Mouse (Mus musculus) forebrain, postnatal 0 days (tissue): ENCODE data around the gene Ivd. TPM values are rescaled to one million over a fixed set of nuclear protein-coding genes. Genes with fewer than 3 reads are reported as not detected.

Source experiments
- ATAC-seq: fragments of 200-750 bp; cut with Nextera tagmentation; 2 replicates; pipeline ENCODE4 v1.8.0; 2017; ENCODE audit warnings: mild to moderate bottlenecking, moderate library complexity
- DNase-seq: peaks from one replicate; pipeline ENCODE4 v3.0.0-alpha.2; 2015
- H3K27ac ChIP-seq: fragments of 300-500 bp; sonication (generic); 2 replicates; pipeline ENCODE4 v1.5.1; 2014; ENCODE audit warnings: low read depth, mild to moderate bottlenecking, antibody characterized with exemption, low read length, moderate library complexity, mixed read lengths
- H3K27me3 ChIP-seq: fragments of 300-500 bp; sonication (generic); 2 replicates; pipeline ENCODE4 v1.6.1; 2014; ENCODE audit warnings: mild to moderate bottlenecking, low read length, mixed read lengths; ENCODE audit not compliant: insufficient read depth
- H3K36me3 ChIP-seq: fragments of 300-500 bp; sonication (generic); 2 replicates; pipeline ENCODE4 v1.6.1; 2014; ENCODE audit warnings: mild to moderate bottlenecking, moderate library complexity; ENCODE audit not compliant: insufficient read depth
- H3K4me1 ChIP-seq: fragments of 300-500 bp; sonication (generic); 2 replicates; pipeline ENCODE4 v1.6.1; 2014; ENCODE audit warnings: antibody characterized with exemption; ENCODE audit not compliant: insufficient read depth
- H3K4me2 ChIP-seq: fragments of 300-500 bp; sonication (generic); 2 replicates; pipeline ENCODE4 v1.6.1; 2014; ENCODE audit warnings: low read depth, mild to moderate bottlenecking, moderate library complexity
- H3K4me3 ChIP-seq: fragments of 300-500 bp; sonication (generic); 2 replicates; pipeline ENCODE4 v1.5.1; 2014; ENCODE audit warnings: low read depth, low read length, mixed read lengths
- H3K9ac ChIP-seq: fragments of 300-500 bp; sonication (generic); 2 replicates; pipeline ENCODE4 v1.6.1; 2014; ENCODE audit warnings: mild to moderate bottlenecking
- H3K9me3 ChIP-seq: fragments of 300-500 bp; sonication (generic); 2 replicates; pipeline ENCODE4 v1.6.1; 2016; ENCODE audit warnings: low read length
- CTCF ChIP-seq: sonication (generic); IDR thresholded peaks from 2 replicates; pipeline ENCODE4 v1.5.1; 2016; ENCODE audit warnings: antibody characterized with exemption, control low read depth, low read depth
- WGBS: fragments of 180-500 bp; shearing (Covaris S2); extraction: QIAGEN DNeasy Blood & Tissue Kit; methylation state at CpG from one replicate; pipeline ENCODE4 v1.1.7; 2014; 5-methylcytosine and 5-hydroxymethylcytosine counted together
- polyA plus RNA-seq: library from polyadenylated mRNA; unstranded; fragments of >200 nt; fragmentation: Nextera tagmentation; extraction: Ambion mirVana; gene quantifications from 2 replicates; pipeline ENCODE4 v1.2.1, GENCODE M21; 2015
- total RNA-seq: library from RNA; depleted of rRNA; stranded (reverse); fragments of >200 nt; gene quantifications from 2 replicates; pipeline ENCODE4 v1.2.3, GENCODE M21; 2014

Ivd gene
- total and polyA plus RNA-seq, 2 experiments from 2014 or later = 45.8 to 49.0 TPM

DNA sequence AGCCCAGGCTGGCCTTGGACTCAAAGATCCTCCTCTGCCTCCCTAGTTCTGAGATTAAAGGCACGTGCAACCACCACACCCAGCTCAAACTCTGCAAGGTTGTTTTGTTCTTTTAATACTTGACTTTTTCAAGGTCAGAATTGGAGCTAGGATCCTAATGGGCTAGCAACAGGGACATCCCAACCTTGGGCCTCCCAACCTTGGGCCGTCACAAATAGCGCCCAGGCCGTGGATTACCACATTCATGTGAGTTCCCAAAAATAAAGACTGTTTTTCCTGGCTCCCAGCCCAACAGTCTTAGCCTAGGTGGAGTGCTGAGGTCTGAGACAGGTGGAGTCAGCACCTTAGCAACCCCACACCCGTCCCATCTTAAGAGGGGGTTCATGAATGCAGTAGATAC, 20.2 kb downstream of the Ivd start:
- peaks cover 11% of the 10 kb centered on the region for H3K36me3 ChIP-seq
- DNase-seq (no peak), ATAC-seq (no peak)
- no peak for TF ChIP-seq CTCF
- no peak overlapping the region for H3K4me2 ChIP-seq
- no peak overlapping the region for H3K9ac ChIP-seq
- 83% methylated on average over 5 of the region's 5 CpGs for WGBS
- H3K9me3 ChIP-seq = no peaks in the 10 kb centered on the region
- H3K4me3 ChIP-seq = no peak overlapping the region
- H3K27ac ChIP-seq = no peak overlapping the region
- no peaks in the 10 kb centered on the region for H3K27me3 ChIP-seq
- no peaks in the 10 kb centered on the region for H3K4me1 ChIP-seq

GRCm38 (mm10) chr2:118882840-118883679, 21.3 kb downstream of the Ivd start:
- Histone ChIP-seq H3K9me3 (no peaks in the 10 kb centered on the region), H3K36me3 (peaks cover 6% of the 10 kb centered on the region; the same call in 1 of the 2 replicates), H3K4me1 (no peaks in the 10 kb centered on the region), H3K4me3 (peak overlapping the region; percentile 37), H3K9ac (peak overlapping the region; percentile 37; the same call in 1 of the 2 replicates), H3K4me2 (peak overlapping the region; percentile 74), H3K27ac (no peak overlapping the region), H3K27me3 (no peaks in the 10 kb centered on the region)
- ATAC-seq = peak; percentile 92
- 4% methylated on average over 32 of the region's 32 CpGs for whole genome bisulfite sequencing
- DNase-seq = peak; percentile 91
- peak; percentile 100 for TF ChIP-seq CTCF

DNA sequence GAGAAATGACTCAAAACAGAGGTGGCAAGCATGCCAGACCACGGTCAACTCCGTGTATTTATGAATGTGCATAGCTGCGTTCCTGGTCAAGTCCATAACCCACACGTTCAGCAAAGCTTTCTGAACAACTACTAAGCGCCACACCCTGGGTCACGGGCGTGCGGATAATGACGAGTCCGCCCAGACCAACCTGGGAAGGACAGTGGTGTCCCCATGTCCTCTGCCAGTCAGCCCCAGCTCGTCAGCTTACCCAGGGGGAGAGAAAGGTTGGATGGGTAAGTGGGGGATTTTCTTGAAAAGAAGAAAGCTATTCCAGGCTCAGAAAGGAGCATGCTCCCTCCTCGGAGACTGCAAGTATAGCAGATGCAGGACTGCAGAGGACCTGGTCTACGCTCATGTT, 25.7 kb downstream of the Ivd start:
- peak; percentile 10; the same call in 1 of the 2 replicates for TF ChIP-seq CTCF
- Histone ChIP-seq H3K36me3 (no peaks in the 10 kb centered on the region), H3K9me3 (no peaks in the 10 kb centered on the region), H3K9ac (0 out of 2 replicates have a peak overlapping the region, but pooled peaks have one; percentile 10), H3K27me3 (no peaks in the 10 kb centered on the region), H3K4me1 (no peaks in the 10 kb centered on the region), H3K27ac (no peak overlapping the region), H3K4me3 (no peak overlapping the region), H3K4me2 (peak overlapping the region; percentile 37)
- no peak for ATAC-seq
- DNase-seq = no peak
- 66% methylated on average over 13 of the region's 13 CpGs for WGBS

DNA sequence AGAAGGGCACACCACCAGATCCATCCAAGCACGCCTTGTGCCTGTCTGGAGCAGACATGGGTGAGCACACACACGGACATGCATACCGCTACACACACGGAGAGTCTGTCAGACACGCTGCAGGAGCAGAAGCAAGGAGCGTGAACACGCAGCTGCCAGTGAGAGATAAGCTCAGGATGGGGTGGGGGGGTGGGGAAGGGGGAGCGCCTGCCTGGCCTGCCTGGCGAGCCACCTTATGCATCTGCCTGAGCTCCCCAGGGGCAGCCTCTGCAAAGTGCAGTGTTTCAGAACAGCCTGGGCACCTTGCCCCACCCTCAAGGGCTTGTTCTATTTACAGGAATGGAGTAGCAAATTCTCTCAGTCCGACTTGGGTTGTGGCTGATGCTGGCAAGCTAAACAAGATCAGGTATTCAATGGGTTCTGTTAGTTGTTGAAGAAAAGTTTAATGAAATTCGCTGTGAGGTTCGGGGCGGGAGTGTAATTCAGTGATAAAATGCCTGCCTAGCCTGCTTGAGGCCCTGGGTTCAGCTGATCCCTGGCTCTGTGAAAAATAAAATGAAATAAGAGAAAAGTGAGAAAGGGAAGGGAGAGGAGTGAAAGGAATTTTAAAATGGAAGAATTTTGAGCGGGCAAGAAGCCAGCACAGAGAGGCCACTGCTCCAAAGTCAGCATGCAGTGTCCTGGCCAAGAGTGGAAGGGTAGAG, 26.2 kb downstream of the Ivd start:
- H3K27me3 ChIP-seq = no peaks in the 10 kb centered on the region; the same call in 1 of the 2 replicates
- peak overlapping the region; percentile 37 for H3K4me2 ChIP-seq
- no peak for DNase-seq
- ATAC-seq = no peak
- H3K27ac ChIP-seq = no peak overlapping the region
- H3K4me1 ChIP-seq = no peaks in the 10 kb centered on the region
- 0 out of 2 replicates have a peak overlapping the region, but pooled peaks have one; percentile 10 for H3K9ac ChIP-seq
- WGBS = 26% methylated on average over 14 of the region's 14 CpGs
- no peaks in the 10 kb centered on the region for H3K36me3 ChIP-seq
- TF ChIP-seq CTCF = no peak
- no peak overlapping the region for H3K4me3 ChIP-seq
- no peaks in the 10 kb centered on the region for H3K9me3 ChIP-seq

GRCm38 (mm10) chr2:118891173-118891572, 29.4 kb downstream of the Ivd start:
- Histone ChIP-seq H3K9me3 (no peaks in the 10 kb centered on the region), H3K4me3 (no peak overlapping the region), H3K36me3 (no peaks in the 10 kb centered on the region), H3K4me1 (no peaks in the 10 kb centered on the region), H3K4me2 (no peak overlapping the region), H3K9ac (no peak overlapping the region), H3K27ac (no peak overlapping the region), H3K27me3 (peaks cover 17% of the 10 kb centered on the region)
- ATAC-seq (no peak), DNase-seq (no peak)
- no peak for TF ChIP-seq CTCF
- WGBS = 91% methylated on average over 4 of the region's 4 CpGs

DNA sequence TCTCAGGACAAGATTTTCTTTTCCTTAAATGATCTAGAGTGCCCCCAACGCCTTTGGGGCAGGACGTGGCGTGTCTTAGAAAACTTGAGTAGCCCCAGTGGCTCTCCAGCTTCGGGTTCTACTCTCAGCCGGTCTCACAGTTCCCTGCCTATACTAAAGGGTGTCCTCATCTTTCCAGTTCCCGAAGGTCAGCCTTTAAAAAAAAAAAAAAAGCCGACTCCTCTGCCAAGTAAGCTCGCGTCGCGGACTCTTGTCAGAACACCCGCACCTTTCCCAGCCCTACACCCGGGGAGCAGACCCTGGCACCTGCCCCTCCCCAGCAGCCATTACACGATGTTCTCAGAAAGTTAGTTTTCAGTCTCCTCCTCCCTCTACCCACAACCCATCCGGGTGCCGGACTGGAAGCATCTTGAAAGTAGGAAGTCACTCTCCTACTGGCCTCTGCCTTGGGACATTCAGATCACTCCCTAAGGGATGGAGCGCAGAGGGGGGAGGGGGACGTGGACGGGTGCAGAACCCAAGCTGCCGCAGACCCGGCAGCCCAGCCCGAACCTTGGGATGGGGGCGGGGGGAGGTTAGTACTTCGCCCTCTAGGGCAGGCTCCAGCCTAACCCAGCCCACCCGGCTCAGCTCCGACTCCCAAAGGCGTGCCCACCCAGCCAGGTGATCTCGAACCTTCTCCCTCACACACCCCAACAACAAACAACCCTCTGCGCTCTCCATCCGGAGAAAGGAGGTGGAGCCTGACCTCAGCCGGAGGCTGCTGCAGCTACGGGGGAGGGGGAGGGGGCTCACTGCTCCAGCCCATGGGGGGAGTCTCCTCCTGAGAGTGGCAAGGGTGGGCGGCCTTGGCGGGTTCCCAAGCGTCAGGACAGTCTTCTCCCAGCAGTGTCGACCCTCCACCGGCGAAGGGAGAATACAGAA, 34.5 kb downstream of the Ivd start:
- 2% methylated on average over 37 of the region's 38 CpGs for WGBS
- Histone ChIP-seq H3K4me1 (peaks cover 22% of the 10 kb centered on the region), H3K27me3 (peaks cover 57% of the 10 kb centered on the region), H3K27ac (no peak overlapping the region), H3K9me3 (no peaks in the 10 kb centered on the region), H3K36me3 (no peaks in the 10 kb centered on the region), H3K4me3 (peak overlapping the region; percentile 42), H3K4me2 (peak overlapping the region; percentile 90), H3K9ac (peak overlapping the region; percentile 40; the same call in 1 of the 2 replicates)
- ATAC-seq (no peak), DNase-seq (peak; percentile 44)
- no peak for TF ChIP-seq CTCF
